Mouse (Mus musculus) thymus, adult 2 months (tissue): ENCODE data around the gene 4933406M09Rik. TPM values are rescaled to one million over a fixed set of nuclear protein-coding genes. Genes with fewer than 3 reads are reported as not detected.

Source experiments
- DNase-seq: peaks from one replicate; pipeline ENCODE4 v3.0.0; 2021
- H3K27ac ChIP-seq: fragments of 200-500 bp; 2 replicates; pipeline ENCODE4 v1.5.1; 2012; ENCODE audit warnings: low read length, control low read depth; ENCODE audit not compliant: control insufficient read depth, insufficient read depth
- H3K27me3 ChIP-seq: fragments of 200-500 bp; 2 replicates; pipeline ENCODE4 v1.6.1; 2012; ENCODE audit warnings: mild to moderate bottlenecking, low read length, moderate library complexity, mixed read lengths; ENCODE audit not compliant: control insufficient read depth, insufficient read depth
- H3K36me3 ChIP-seq: fragments of 200-500 bp; 2 replicates; pipeline ENCODE4 v1.6.1; 2012; ENCODE audit warnings: mild to moderate bottlenecking, low read length, moderate library complexity; ENCODE audit not compliant: control insufficient read depth, insufficient read depth
- H3K4me1 ChIP-seq: fragments of 200-500 bp; replicated peaks from 2 replicates; pipeline ENCODE4 v1.6.1; 2012; ENCODE audit warnings: low read length; ENCODE audit not compliant: control insufficient read depth, insufficient read depth
- H3K4me3 ChIP-seq: fragments of 200-500 bp; 2 replicates; pipeline ENCODE4 v1.5.1; 2012; ENCODE audit warnings: mild to moderate bottlenecking, low read length, control low read depth, moderate library complexity; ENCODE audit not compliant: control insufficient read depth, insufficient read depth
- CTCF ChIP-seq: fragments of 200-500 bp; IDR thresholded peaks from 2 replicates; pipeline ENCODE4 v1.5.1; 2012; ENCODE audit warnings: mild to moderate bottlenecking, control low read depth, low read length, moderate library complexity, borderline replicate concordance; ENCODE audit not compliant: control insufficient read depth, poor library complexity, insufficient read depth; ENCODE audit errors: extremely low read depth
- POLR2A ChIP-seq: fragments of 200-500 bp; IDR thresholded peaks from 2 replicates; pipeline ENCODE4 v1.6.1; 2012; ENCODE audit warnings: mild to moderate bottlenecking, low read length, control low read depth, moderate library complexity; ENCODE audit not compliant: control insufficient read depth, poor library complexity, insufficient read depth; ENCODE audit errors: extremely low read depth
- WGBS: fragments of 180-500 bp; shearing (Covaris S2); methylation state at CpG from one replicate; pipeline ENCODE4 v1.1.7; 2018; 5-methylcytosine and 5-hydroxymethylcytosine counted together
- polyA plus RNA-seq: library from polyadenylated mRNA; depleted of rRNA; stranded (reverse); fragments of >200 nt; gene quantifications from 2 replicates; pipeline ENCODE4 v1.2.3, GENCODE M21; 2012

Gene 4933406M09Rik
- polyA plus RNA-seq, 1 experiment: not detected

DNA sequence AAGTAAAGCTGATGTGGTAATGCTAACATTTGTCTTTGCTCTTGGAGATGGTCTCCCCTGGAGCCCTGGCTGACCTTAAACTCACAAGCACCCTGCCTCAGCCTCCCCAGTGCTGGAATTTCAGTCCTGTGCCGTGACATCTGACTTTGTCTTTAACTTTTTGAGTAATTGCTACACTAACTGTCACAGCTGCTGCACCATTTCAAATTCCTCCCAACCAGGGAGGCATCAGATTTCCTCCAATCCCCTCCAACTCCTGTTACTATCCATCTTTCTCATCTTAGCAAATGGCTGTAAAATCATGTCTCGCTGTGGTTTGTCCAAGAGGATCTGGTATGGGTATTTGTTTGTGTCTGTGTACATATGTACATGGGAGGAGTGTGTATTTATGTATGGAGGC, 11.6 kb upstream of the 4933406M09Rik start:
- Histone ChIP-seq H3K27ac (no peak overlapping the region), H3K27me3 (no peaks in the 10 kb centered on the region), H3K36me3 (no peaks in the 10 kb centered on the region), H3K4me3 (no peak overlapping the region), H3K4me1 (no peaks in the 10 kb centered on the region)
- 85% methylated on average over 2 of the region's 2 CpGs for WGBS
- no peak for TF ChIP-seq CTCF
- no peak for TF ChIP-seq POLR2A
- DNase-seq: no peak

DNA sequence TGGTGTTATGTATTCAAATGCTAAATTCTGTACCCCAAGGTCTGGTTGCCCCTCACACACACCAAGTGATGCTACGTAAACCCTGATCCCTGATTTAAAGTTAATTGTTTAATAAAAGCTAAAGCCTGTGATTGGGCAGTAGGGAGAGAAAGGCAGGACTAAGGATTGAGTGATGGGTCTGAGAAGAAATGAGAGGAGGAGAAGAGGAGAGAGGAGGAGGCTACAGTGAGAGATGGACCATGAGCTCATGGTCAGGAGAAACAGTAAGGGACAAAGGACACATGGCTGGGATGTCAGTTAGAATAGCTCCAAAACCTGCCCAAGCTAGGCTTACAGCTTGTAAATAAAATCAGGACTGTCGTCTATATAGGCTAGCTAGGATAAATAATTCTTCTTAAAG, 4.7 kb upstream of the 4933406M09Rik start:
- WGBS: 92% methylated on average over 2 of the region's 2 CpGs
- TF ChIP-seq CTCF (no peak), POLR2A (no peak)
- Histone ChIP-seq H3K4me1 (peaks cover 7% of the 10 kb centered on the region; the same call in 1 of the 2 replicates), H3K4me3 (no peak overlapping the region), H3K27me3 (no peaks in the 10 kb centered on the region; the same call in 1 of the 2 replicates), H3K36me3 (no peaks in the 10 kb centered on the region), H3K27ac (no peak overlapping the region)
- DNase-seq: no peak

DNA sequence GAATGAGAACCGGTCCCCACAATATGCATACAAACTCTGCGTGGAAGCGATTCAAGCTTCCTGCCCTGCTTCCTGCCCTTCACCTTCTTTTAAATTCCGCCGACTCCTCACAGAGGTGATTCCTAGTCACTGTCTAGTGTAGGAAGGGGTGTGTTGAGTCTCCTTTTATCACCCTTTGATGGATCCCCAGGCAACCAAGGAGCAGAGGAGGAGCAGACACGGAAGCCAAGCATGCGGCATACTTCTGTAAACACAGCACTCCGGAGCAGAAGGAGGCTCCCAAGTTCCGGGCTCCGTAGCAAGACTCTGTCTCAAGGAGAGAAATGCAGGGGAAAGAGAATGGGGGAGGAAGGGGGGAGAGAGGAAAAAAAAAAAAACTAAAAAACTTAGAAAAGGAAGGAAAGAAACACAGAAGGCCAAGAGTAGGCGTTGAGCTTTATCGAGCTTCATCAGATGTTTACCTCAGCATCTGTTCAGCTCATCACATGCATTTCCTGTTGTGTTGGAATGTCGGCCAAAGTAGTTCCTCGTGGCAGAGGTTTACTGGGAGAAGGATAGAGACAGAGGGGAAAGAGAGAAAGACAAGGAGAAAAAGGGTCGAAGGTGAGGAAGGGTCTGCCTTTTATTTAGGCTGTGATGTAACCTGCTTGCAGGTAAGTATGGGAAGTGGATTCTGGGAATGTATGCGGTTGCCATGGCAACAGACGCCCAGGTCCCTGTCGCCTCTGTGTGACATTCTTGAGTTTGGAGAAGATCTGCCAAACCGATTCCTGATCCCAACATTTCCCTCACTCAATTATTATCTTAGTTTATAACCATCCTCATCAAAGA, 3.7 kb upstream of the 4933406M09Rik start:
- peaks cover 7% of the 10 kb centered on the region; the same call in 1 of the 2 replicates for H3K4me1 ChIP-seq
- WGBS: 10% methylated on average over 19 of the region's 19 CpGs
- no peaks in the 10 kb centered on the region for H3K36me3 ChIP-seq
- DNase-seq: no peak
- no peak for TF ChIP-seq CTCF
- no peak for TF ChIP-seq POLR2A
- H3K27ac ChIP-seq: no peak overlapping the region
- H3K4me3 ChIP-seq: no peak overlapping the region
- no peaks in the 10 kb centered on the region; the same call in 1 of the 2 replicates for H3K27me3 ChIP-seq

DNA sequence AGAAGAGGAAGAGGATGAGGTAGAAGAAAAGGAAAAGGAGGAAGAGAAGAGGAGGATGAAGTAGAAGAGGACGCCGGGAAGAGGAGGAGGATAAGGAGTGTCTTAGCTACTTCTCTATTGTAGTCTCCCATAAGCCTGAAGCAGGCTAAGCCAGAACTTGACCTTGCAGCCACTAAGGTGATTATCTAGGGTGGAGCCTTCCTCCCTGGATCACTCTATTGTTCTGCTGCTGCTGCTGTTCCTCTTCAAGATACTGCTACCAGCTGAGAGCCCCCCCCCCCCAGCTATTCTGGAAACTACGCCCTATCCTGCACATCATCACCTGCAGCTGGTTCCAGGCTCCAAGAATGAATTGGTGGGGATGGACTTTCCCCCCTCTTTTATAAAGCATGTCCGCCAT, 1.2 kb upstream of the 4933406M09Rik start:
- Histone ChIP-seq H3K27ac (no peak overlapping the region), H3K4me3 (no peak overlapping the region), H3K36me3 (no peaks in the 10 kb centered on the region), H3K4me1 (peaks cover 7% of the 10 kb centered on the region; the same call in 1 of the 2 replicates), H3K27me3 (no peaks in the 10 kb centered on the region; the same call in 1 of the 2 replicates)
- WGBS: 90% methylated on average over 4 of the region's 4 CpGs
- TF ChIP-seq POLR2A (no peak), CTCF (no peak)
- no peak for DNase-seq

DNA sequence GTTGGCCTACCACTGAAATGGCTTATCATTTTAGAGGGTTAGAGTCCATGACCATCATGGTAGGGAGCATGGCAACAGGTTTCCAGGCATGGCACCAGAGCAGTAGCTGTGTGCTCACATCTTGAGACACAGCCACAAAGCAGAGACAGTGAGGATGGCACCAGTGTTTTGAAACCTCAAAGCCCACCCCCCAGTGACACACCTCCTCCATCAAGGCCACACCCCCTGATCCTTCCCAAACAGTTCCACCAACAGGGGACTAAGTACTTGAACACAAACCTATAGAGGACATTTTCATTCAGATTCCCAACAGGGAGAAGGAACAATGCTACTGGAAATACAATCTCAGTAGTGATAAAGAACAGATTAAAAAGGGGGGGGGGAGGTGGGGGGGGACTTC, 564 bp upstream of the 4933406M09Rik start:
- no peak for DNase-seq
- Histone ChIP-seq H3K4me3 (no peak overlapping the region), H3K27ac (no peak overlapping the region), H3K27me3 (no peaks in the 10 kb centered on the region; the same call in 1 of the 2 replicates), H3K36me3 (no peaks in the 10 kb centered on the region), H3K4me1 (peaks cover 7% of the 10 kb centered on the region; the same call in 1 of the 2 replicates)
- TF ChIP-seq POLR2A: no peak
- TF ChIP-seq CTCF: no peak

DNA sequence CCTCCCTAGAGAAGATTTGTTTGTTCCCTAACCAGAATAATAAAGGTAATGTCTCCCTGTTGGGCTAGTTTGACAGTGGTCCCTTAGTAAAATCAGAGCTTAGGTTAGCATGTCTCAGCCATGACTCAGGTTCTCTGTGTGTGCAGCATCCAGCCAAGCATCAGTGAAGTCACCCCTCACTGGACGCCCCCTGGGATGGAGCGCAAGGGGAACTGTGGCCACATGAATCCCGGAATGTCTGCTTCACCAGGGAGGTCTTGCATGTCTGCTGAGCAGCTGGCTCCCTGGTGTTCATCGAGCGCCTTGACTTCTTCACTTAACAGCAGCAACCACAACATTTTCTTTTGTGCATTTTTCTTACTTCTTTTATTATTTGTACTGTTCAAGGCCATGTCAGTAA, 8.1 kb downstream of the 4933406M09Rik start:
- H3K27me3 ChIP-seq: no peaks in the 10 kb centered on the region
- H3K36me3 ChIP-seq: no peaks in the 10 kb centered on the region
- DNase-seq: no peak
- H3K27ac ChIP-seq: no peak overlapping the region
- H3K4me1 ChIP-seq: no peaks in the 10 kb centered on the region
- H3K4me3 ChIP-seq: no peak overlapping the region
- TF ChIP-seq POLR2A: no peak
- 89% methylated on average over 5 of the region's 5 CpGs for WGBS
